Mouse (Mus musculus) hematopoietic stem cell, adult 5-6 weeks (primary cell): ENCODE measurements at regions not wholly inside any gene's neighbourhood (a gene's known extent, or its start where the extent isn't known, plus 50 kb on each side); places are given as distances from the start of the nearest gene placed in this dataset.

ENCODE experiments used
- ATAC-seq, 2 experiments: fragments of 125-278 bp in 1 of 2; replicated peaks in 1 of 2; 2 replicates each; pipeline ENCODE4 v1.8.0; 2016 to 2017; ENCODE audit warnings: inconsistent platforms in 2 of 2, mild to moderate bottlenecking in 2 of 2, moderate number of reproducible peaks in 2 of 2, low read depth in 1 of 2, moderate TSS enrichment in 1 of 2; ENCODE audit not compliant: low FRiP score in 2 of 2, poor library complexity in 2 of 2, severe bottlenecking in 2 of 2, insufficient read depth in 1 of 2, low TSS enrichment in 1 of 2

- ATAC-seq: no peak
Observed at GRCm38 (mm10) chr5:148649123-148649522, 96.5 kb upstream of the Ubl3 start.

GRCm38 (mm10) chr5:148647644-148648043, 95.1 kb upstream of the Ubl3 start:
- no peak for ATAC-seq

DNA sequence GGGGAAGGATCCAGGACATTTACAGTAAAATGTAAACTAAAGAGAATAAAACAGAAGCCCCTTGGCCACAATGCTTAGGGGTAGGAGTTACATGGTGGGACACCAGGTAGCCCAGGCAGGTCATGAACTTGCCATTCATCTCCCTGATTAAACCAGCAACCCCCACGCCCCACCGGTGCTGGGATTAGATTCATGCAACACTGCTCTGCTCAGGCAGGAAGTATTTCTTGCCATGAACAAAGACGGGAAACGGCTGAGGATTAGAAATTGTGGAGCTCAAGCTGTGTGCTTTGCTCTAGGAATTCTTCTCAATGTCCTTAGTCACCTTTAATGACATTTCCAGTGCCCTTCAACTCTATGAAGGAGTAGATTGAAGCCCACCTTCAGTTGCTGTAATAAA, 93.2 kb upstream of the Ubl3 start:
- no peak for ATAC-seq

- ATAC-seq: peak in 1 of 2 experiments; percentile 48; a peak in 1 of 4 replicates
Observed at GRCm38 (mm10) chr5:148645191-148645681, 92.6 kb upstream of the Ubl3 start.

DNA sequence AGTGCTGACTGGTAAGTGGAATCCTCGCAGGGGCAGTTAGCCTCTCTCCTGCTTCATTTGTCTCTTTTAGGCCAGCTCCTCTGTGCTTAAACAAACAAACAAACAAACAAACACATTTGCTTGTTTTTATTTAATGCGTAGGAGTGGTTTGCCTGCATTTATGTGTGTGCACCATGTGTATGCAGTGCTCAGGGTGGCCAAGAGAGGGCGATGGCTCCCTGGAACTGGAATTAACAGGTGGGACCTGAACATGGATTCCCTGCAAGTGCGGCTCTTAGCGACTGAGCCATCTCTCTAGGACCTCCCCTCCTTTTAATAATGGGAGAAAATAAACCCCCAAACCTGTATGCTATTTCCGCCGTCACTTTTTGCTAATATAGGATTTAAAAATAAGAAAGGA, 91.8 kb upstream of the Ubl3 start:
- ATAC-seq: no peak

- ATAC-seq: no peak
Observed at GRCm38 (mm10) chr5:148641652-148642395, 89.2 kb upstream of the Ubl3 start.

- no peak for ATAC-seq
Observed at GRCm38 (mm10) chr5:148640523-148640922, 87.9 kb upstream of the Ubl3 start.

- no peak for ATAC-seq
Observed at GRCm38 (mm10) chr5:148634919-148635356, 82.3 kb upstream of the Ubl3 start.

- ATAC-seq: peak; percentile 77 to 80
Observed at GRCm38 (mm10) chr5:148633999-148634398, 81.4 kb upstream of the Ubl3 start.

GRCm38 (mm10) chr5:148633331-148633730, 80.7 kb upstream of the Ubl3 start:
- no peak for ATAC-seq

GRCm38 (mm10) chr5:148632516-148633170, 80.1 kb upstream of the Ubl3 start:
- no peak for ATAC-seq

DNA sequence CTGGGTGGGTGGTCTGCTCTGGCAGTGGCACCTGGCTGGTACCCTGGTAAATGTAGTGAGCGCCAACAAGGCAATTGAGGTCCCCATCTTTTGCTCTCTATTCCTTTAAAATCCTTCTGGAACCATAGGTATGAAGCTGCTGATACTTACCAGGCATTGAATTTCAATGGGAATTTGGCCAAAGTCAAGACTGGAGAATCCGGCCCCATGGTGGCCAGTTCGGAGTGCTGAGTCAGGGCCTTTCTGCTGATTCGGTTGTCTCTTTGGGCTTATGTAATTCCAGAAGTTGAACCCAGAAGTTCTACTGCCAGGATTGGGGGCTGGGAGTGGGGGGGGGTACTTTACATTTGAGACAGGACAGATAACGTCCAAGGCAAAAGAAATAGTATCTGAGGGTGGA, 79.0 kb upstream of the Ubl3 start:
- ATAC-seq: no peak

DNA sequence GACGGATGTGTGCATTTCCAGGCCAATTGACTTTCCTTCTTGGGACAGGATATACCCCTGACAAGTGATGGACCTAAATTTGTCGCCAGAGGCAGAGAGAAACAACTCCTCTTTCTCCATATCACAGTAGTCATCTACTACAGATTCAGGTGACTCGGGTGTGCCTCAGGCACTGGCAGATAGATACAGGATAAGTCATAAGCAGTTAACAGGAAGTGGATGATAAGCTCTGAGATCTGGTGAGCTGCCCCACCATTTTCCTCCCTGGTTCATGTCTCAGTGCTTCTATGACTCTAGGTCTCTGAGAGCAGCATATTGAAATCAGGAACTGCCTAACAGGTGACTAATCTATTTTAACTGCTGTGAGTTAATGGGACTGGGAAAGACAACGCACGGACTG, 73.4 kb upstream of the Ubl3 start:
- ATAC-seq: no peak

DNA sequence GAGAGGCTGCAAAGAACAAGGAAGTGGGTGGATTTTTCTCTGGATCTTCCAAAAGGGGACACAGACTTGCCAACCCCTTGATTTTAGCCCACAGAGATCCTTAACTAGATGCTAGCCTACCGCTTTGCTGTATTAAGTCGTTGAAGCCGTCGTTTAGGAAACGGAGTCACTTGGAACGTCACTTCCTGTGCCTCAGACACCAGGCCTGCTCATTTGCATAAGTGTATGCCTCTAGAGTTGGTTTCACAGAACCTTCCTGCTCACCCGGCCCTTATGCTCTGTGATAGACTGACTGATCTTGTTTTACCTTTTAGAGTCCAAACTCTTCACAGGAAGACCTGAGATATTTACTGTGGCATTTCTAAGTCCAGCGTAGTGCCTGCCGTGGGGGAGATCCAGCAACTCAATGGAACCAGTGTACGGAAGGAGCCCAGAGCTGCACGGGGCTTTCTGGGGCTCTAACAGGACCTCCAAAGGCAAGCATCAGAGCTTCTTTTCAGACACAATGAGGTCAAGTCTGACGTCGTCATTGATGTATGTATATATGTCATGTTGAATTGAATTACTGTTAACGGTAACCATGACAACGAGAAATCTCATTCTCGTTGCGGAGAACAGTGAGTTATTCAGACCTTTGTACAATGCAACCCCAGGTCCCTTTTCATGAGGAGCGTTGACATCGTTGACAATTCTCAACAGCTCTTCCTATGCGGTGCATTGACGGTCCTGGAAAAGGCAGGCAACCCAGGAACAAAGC, 72.2 kb upstream of the Ubl3 start:
- ATAC-seq: peak in 1 of 2 experiments; percentile 42; a peak in 1 of 4 replicates

DNA sequence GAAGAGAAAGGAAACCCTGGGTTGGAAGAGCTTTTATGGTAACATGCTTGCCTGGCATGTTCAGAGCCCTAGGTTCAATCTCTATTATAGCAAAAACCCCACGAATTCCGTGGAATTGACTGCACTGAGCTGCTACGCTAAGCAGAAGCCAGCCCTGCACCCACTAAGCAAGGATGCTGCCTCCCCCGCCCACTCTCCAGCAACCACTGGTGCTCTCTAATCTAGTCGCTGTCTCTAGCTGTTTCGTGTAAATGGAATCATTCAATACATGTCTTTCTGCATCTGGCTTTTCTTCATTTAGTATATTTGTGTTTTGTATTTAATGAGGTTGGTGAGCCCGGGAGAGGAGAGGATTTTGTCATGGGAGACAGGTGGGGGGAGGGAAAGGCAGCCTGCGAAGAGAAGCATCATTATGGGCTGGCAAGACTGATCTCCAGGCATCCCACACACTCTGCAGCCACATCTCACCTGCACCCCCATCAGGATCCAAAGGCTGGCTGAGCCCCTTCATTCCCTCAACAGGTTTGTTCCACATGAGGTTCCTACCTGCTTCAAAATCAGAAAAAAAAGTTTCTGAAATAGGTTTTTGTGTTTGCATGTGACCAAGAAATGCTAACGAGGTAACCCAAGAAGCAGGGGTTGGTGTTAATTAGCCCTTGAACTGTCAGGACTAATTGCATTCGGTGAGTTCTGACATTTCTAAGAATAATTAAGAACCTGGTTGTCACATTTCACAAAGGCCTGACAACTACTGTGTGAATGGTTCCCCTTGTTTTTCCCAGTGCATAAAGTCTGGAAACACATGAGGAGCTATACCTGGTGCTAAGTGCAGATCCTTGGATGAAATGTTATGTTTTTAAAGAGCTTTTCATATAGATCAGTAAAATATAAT, 68.6 kb upstream of the Ubl3 start:
- no peak for ATAC-seq

GRCm38 (mm10) chr5:148619917-148620316, 67.3 kb upstream of the Ubl3 start:
- ATAC-seq: no peak

GRCm38 (mm10) chr5:148616426-148616825, 63.8 kb upstream of the Ubl3 start:
- ATAC-seq: no peak
